Comparison of ENCODE assay signal across 8 mouse cellular contexts in the genomic region with DNA sequence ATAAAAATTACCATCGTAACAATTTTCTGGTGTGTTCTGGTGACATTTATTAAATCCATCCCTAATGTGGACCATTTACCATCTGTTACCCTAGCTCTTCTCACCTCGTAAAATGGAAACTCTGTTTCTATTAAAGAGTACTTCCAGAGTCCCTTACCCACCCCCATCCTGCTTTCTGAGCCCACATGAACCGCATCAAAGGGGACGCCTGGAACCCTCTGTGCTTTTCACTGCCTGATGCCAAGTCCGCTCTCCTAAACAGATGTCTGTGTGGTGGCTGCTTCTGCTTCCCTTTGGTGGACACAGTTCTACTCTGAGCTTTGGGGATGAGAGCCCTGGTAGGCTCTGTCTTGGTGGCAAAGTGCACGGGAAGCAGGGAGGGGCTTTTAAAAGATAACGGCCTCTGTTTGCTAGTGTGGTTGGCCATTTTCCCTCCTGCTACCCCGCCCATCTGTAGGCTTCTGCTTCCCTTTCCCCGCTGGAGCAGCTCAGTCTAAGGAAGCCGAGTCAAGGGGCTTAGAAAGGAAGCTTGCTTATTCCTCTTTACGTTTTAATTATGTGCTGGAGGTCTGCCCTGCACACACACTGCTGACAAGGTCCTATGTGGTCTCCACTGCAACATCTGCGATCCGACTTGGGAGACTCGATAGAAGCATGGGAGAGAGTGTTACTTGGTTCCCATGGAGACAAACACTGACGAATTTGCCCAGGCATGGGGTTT. TPM values are rescaled to one million over a fixed set of nuclear protein-coding genes. Genes with fewer than 3 reads are reported as not detected.
DNase-seq lines count a peak whose midpoint lies in the region; ATAC-seq lines count a peak whose summit lies in the region.

No protein-coding gene starts in this region.

- DNase-seq in kidney, postnatal 10 days = peak; percentile 34
- DNase-seq in kidney, postnatal 14 days = no peak
- peak; percentile 47 for DNase-seq in mesoderm, embryonic 11.5 days (ENCODE audit: low read depth, low spot score)
- DNase-seq in ovary, postnatal 10 days (ENCODE audit: low spot score) = no peak
- no peak for DNase-seq in gastrocnemius, postnatal 25 days
- DNase-seq in layer of hippocampus, adult 11-12 months (ENCODE audit: low spot score) = no peak

- H3K9me3 ChIP-seq in embryonic facial prominence, embryonic 13.5 days = no peaks in the 10 kb centered on the region
- H3K9me3 ChIP-seq in hindbrain, embryonic 16.5 days (ENCODE audit: control insufficient read depth, low read length) = no peaks in the 10 kb centered on the region

- 36% methylated on average over 15 of the region's 15 CpGs for WGBS in embryonic facial prominence, embryonic 13.5 days
- 27% methylated on average over 15 of the region's 15 CpGs for WGBS in hindbrain, embryonic 16.5 days

- H3K4me1 ChIP-seq in embryonic facial prominence, embryonic 13.5 days = peaks cover 26% of the 10 kb centered on the region
- peaks cover 14% of the 10 kb centered on the region for H3K4me1 ChIP-seq in hindbrain, embryonic 16.5 days (ENCODE audit: control insufficient read depth, insufficient read depth, low read depth, low read length)

- no peak overlapping the region for H3K9ac ChIP-seq in embryonic facial prominence, embryonic 13.5 days
- H3K9ac ChIP-seq in hindbrain, embryonic 16.5 days (ENCODE audit: low read depth, low read length) = no peak overlapping the region

- peaks cover 47% of the 10 kb centered on the region for H3K36me3 ChIP-seq in embryonic facial prominence, embryonic 13.5 days
- no peaks in the 10 kb centered on the region for H3K36me3 ChIP-seq in hindbrain, embryonic 16.5 days (ENCODE audit: control insufficient read depth, insufficient read depth, low read length)

- H3K27ac ChIP-seq in embryonic facial prominence, embryonic 13.5 days = peak overlapping the region; percentile 66
- H3K27ac ChIP-seq in hindbrain, embryonic 16.5 days (ENCODE audit: low read depth, low read length) = 0 out of 2 replicates have a peak overlapping the region, but pooled peaks have one; percentile 51

- no peaks in the 10 kb centered on the region for H3K27me3 ChIP-seq in embryonic facial prominence, embryonic 13.5 days
- H3K27me3 ChIP-seq in hindbrain, embryonic 16.5 days (replicated peaks; ENCODE audit: control insufficient read depth, insufficient read depth, low read length) = no peaks in the 10 kb centered on the region

- peak overlapping the region; percentile 35 for H3K4me2 ChIP-seq in embryonic facial prominence, embryonic 13.5 days
- H3K4me2 ChIP-seq in hindbrain, embryonic 16.5 days (ENCODE audit: low read length) = peak overlapping the region; percentile 13; the same call in 1 of the 2 replicates

- peak; percentile 49; the same call in 1 of the 2 replicates for ATAC-seq in embryonic facial prominence, embryonic 13.5 days (ENCODE audit: insufficient number of reproducible peaks, insufficient read depth, low FRiP score, low TSS enrichment, low read depth)
- peak; percentile 11; the same call in 1 of the 2 replicates for ATAC-seq in hindbrain, embryonic 16.5 days

- H3K4me3 ChIP-seq in embryonic facial prominence, embryonic 13.5 days = no peak overlapping the region
- H3K4me3 ChIP-seq in hindbrain, embryonic 16.5 days (ENCODE audit: low read length) = no peak overlapping the region

RNA-seq across cellular contexts. Expression of a gene that starts 26.9 kb away (rescaled TPM):
- 68.2 and 76.4 TPM in 2 replicates for polyA plus RNA-seq in embryonic facial prominence, embryonic 13.5 days (2015; fragmentation: Nextera tagmentation; extraction: Ambion mirVana)
- polyA plus RNA-seq in hindbrain, embryonic 16.5 days (2015; fragmentation: Nextera tagmentation; extraction: Ambion mirVana) = 12.3 and 15.1 TPM in 2 replicates
- 10 to 100 TPM; 25.6 to 32.3 TPM for total RNA-seq in gastrocnemius, postnatal 25 days (2021)

RNA-seq across cellular contexts. Expression of a gene that starts 58.0 kb away (rescaled TPM):
- polyA plus RNA-seq in embryonic facial prominence, embryonic 13.5 days (2015; fragmentation: Nextera tagmentation; extraction: Ambion mirVana) = 168 and 172 TPM in 2 replicates
- polyA plus RNA-seq in hindbrain, embryonic 16.5 days (2015; fragmentation: Nextera tagmentation; extraction: Ambion mirVana) = 37.4 and 38.4 TPM in 2 replicates
- total RNA-seq in gastrocnemius, postnatal 25 days (2021) = 1 to 10 TPM; 8.6 to 10.0 TPM

Comparison
In these comparisons a context has a peak if more than half of its experiments do, and no peak if none do; other contexts are left out.
1. DNase-seq: peak in kidney, postnatal 10 days (single experiment) and mesoderm, embryonic 11.5 days (single experiment); none in kidney, postnatal 14 days (single experiment), ovary, postnatal 10 days (single experiment), gastrocnemius, postnatal 25 days (single experiment) and layer of hippocampus, adult 11-12 months (single experiment).